Comparison of ENCODE assay signal across 17 mouse cellular contexts in genomic region chr1:81307407-81307806, GRCm38 (mm10).
DNase-seq lines count a peak whose midpoint lies in the region; ATAC-seq and TF ChIP-seq lines count a peak whose summit lies in the region.
"Had no signal": no experiment of that assay in that cellular context is flagged by ENCODE, and none has a peak within 500 bp of the region (broad histone marks: within the 10 kb centered on the region; RNA-seq: fewer than 3 reads in every experiment).

No protein-coding gene starts in this region.

- no peak for ATAC-seq in lung, embryonic 14.5 days (ENCODE audit: insufficient read depth)
- 0 out of 2 replicates have a peak, but pooled peaks have one; percentile 29 for ATAC-seq in common myeloid progenitor, adult 5-6 weeks (replicated peaks; ENCODE audit: low read depth, poor library complexity, severe bottlenecking)
- ATAC-seq: hindbrain, embryonic 16.5 days; midbrain, embryonic 16.5 days had no signal

- H3K9me3 ChIP-seq in lung, embryonic 14.5 days (ENCODE audit: low read depth, low read length) = no peaks in the 10 kb centered on the region
- H3K9me3 ChIP-seq in ES-Bruce4 (replicated peaks; ENCODE audit: control insufficient read depth, insufficient read depth, low read length, poor library complexity, severe bottlenecking) = no peaks in the 10 kb centered on the region
- H3K9me3 ChIP-seq: neural tube, embryonic 12.5 days had no signal

- intact Hi-C loops in gastrocnemius, adult 2 months (cut with DNase I) = no loop called here
- intact Hi-C loops in gastrocnemius, postnatal 14 days (cut with DNase I; ENCODE audit: low total_unique reads) = no loop called here

- no peak for TF ChIP-seq EP300 in ES-Bruce4 (IDR thresholded peaks at IDR 0.05; ENCODE audit: insufficient read depth, low read depth, low read length)

- DNase-seq in gastrocnemius, adult 2 months = no peak
- DNase-seq in gastrocnemius, postnatal 14 days = no peak
- DNase-seq in lung, embryonic 14.5 days = no peak
- no peak for DNase-seq in lung, postnatal 14 days
- DNase-seq in urinary bladder, postnatal 10 days (ENCODE audit: low spot score) = no peak
- DNase-seq: adrenal gland, postnatal 14 days; kidney, adult 9 months; lung, postnatal 10 days; right cerebral cortex, adult 18-20 months; thymus, postnatal 4 days had no signal

- TF ChIP-seq CTCF in gastrocnemius, adult 2 months (IDR thresholded peaks at IDR 0.05) = peak; percentile 21; the same call in 1 of the 2 replicates
- TF ChIP-seq CTCF in lung, embryonic 14.5 days (IDR thresholded peaks at IDR 0.05; ENCODE audit: low read depth) = peak; percentile 36; the same call in 1 of the 2 replicates
- peak; percentile 5 for TF ChIP-seq CTCF in ES-Bruce4 (IDR thresholded peaks at IDR 0.05; ENCODE audit: low read depth, low read length)

- no peak overlapping the region for H3K4me2 ChIP-seq in lung, embryonic 14.5 days
- H3K4me2 ChIP-seq: liver, embryonic 11.5 days; neural tube, embryonic 12.5 days had no signal

- H3K27ac ChIP-seq in gastrocnemius, adult 2 months = no peak overlapping the region
- no peak overlapping the region for H3K27ac ChIP-seq in lung, embryonic 14.5 days (ENCODE audit: low read depth)
- H3K27ac ChIP-seq in ES-Bruce4 (ENCODE audit: insufficient read depth, low read length) = no peak overlapping the region
- H3K27ac ChIP-seq: neural tube, embryonic 12.5 days had no signal

- no peaks in the 10 kb centered on the region for H3K4me1 ChIP-seq in lung, embryonic 14.5 days (ENCODE audit: insufficient read depth)
- no peaks in the 10 kb centered on the region for H3K4me1 ChIP-seq in ES-Bruce4 (ENCODE audit: control insufficient read depth, insufficient read depth, low read length)
- H3K4me1 ChIP-seq: neural tube, embryonic 12.5 days had no signal

- no peak for TF ChIP-seq POLR2A in ES-Bruce4 (IDR thresholded peaks at IDR 0.05; ENCODE audit: insufficient read depth, low read length)

- H3K9ac ChIP-seq in lung, embryonic 14.5 days = no peak overlapping the region
- H3K9ac ChIP-seq in ES-Bruce4 (ENCODE audit: low read depth, poor library complexity, severe bottlenecking) = no peak overlapping the region
- H3K9ac ChIP-seq: neural tube, embryonic 12.5 days had no signal

- H3K4me3 ChIP-seq in gastrocnemius, adult 2 months = no peak overlapping the region
- no peak overlapping the region for H3K4me3 ChIP-seq in lung, embryonic 14.5 days (ENCODE audit: low read depth, low read length)
- H3K4me3 ChIP-seq in ES-Bruce4 (ENCODE audit: low read depth, low read length) = no peak overlapping the region
- H3K4me3 ChIP-seq: erythroblast, embryonic 14.5 days; neural tube, embryonic 12.5 days had no signal

- no peaks in the 10 kb centered on the region for H3K36me3 ChIP-seq in lung, embryonic 14.5 days (ENCODE audit: insufficient read depth)
- no peaks in the 10 kb centered on the region for H3K36me3 ChIP-seq in ES-Bruce4 (ENCODE audit: control insufficient read depth, insufficient read depth, low read length, poor library complexity, severe bottlenecking)
- H3K36me3 ChIP-seq: neural tube, embryonic 12.5 days had no signal

- no peaks in the 10 kb centered on the region for H3K27me3 ChIP-seq in lung, embryonic 14.5 days (ENCODE audit: insufficient read depth, low read length)
- no peaks in the 10 kb centered on the region for H3K27me3 ChIP-seq in ES-Bruce4 (ENCODE audit: control insufficient read depth, insufficient read depth, low read length, poor library complexity, severe bottlenecking)
- H3K27me3 ChIP-seq: neural tube, embryonic 12.5 days had no signal
